Mouse (Mus musculus): Measurements from ENCODE around the gene Pole2.
"Not testable (repeated sequence)": the region's sequence is repeated elsewhere in the genome, so short reads cannot be mapped to it uniquely, and the experiment has no call there.

- TF ChIP-seq CTCF (conservative IDR thresholded peaks at IDR 0.05; ENCODE audit: insufficient read depth, insufficient read length, low read depth, low read length); POLR2A (IDR thresholded peaks at IDR 0.05; ENCODE audit: low read depth, low read length): not testable (repeated sequence)
Observed at GRCm38 (mm10) chr12:69160677-69161076, 67.3 kb downstream of the Pole2 start.
